Mouse (Mus musculus) heart, postnatal 0 days (tissue): ENCODE results near the gene Gpc5. TPM values are rescaled to one million over a fixed set of nuclear protein-coding genes. Genes with fewer than 3 reads are reported as not detected.

Experiments
- ATAC-seq: fragments of 200-750 bp; cut with Nextera tagmentation; 2 replicates; pipeline ENCODE4 v1.8.0; 2017; ENCODE audit warnings: low read depth, moderate number of reproducible peaks, moderate library complexity; ENCODE audit not compliant: insufficient read depth
- DNase-seq: peaks from one replicate; pipeline ENCODE4 v3.0.0-alpha.2; 2016; ENCODE audit warnings: low spot score
- H3K27ac ChIP-seq: fragments of 300-500 bp; sonication (generic); 2 replicates; pipeline ENCODE4 v1.5.1; 2014; ENCODE audit warnings: low read depth, mild to moderate bottlenecking
- H3K27me3 ChIP-seq: fragments of 300-500 bp; sonication (generic); 2 replicates; pipeline ENCODE4 v1.6.1; 2014; ENCODE audit warnings: low read length, mixed read lengths; ENCODE audit not compliant: control insufficient read depth, insufficient read depth
- H3K36me3 ChIP-seq: fragments of 300-500 bp; sonication (generic); replicated peaks from 2 replicates; pipeline ENCODE4 v1.6.1; 2014; ENCODE audit warnings: low read length, mixed read lengths; ENCODE audit not compliant: control insufficient read depth, insufficient read depth
- H3K4me1 ChIP-seq: fragments of 300-500 bp; sonication (generic); 2 replicates; pipeline ENCODE4 v1.6.1; 2014; ENCODE audit warnings: antibody characterized with exemption; ENCODE audit not compliant: control insufficient read depth, insufficient read depth
- H3K4me2 ChIP-seq: fragments of 300-500 bp; sonication (generic); 2 replicates; pipeline ENCODE4 v1.6.1; 2014; ENCODE audit warnings: low read depth, mild to moderate bottlenecking, low read length, moderate library complexity
- H3K4me3 ChIP-seq: fragments of 300-500 bp; sonication (generic); 2 replicates; pipeline ENCODE4 v1.5.1; 2014; ENCODE audit warnings: low read depth, low read length
- H3K9ac ChIP-seq: fragments of 300-500 bp; sonication (generic); replicated peaks from 2 replicates; pipeline ENCODE4 v1.6.1; 2014; ENCODE audit warnings: low read depth, low read length, mixed read lengths
- H3K9me3 ChIP-seq: fragments of 300-500 bp; sonication (generic); replicated peaks from 2 replicates; pipeline ENCODE4 v1.6.1; 2016; ENCODE audit warnings: low read length; ENCODE audit not compliant: control insufficient read depth
- CTCF ChIP-seq: IDR thresholded peaks from 2 replicates; pipeline ENCODE4 v1.5.1; 2016; ENCODE audit warnings: antibody characterized with exemption, control low read depth, low read depth
- EP300 ChIP-seq: IDR thresholded peaks from 2 replicates; pipeline ENCODE4 v1.6.1; 2016; ENCODE audit warnings: antibody characterized with exemption, low read depth
- WGBS: fragments of 180-500 bp; shearing (Covaris S2); extraction: QIAGEN DNeasy Blood & Tissue Kit; methylation state at CpG from one replicate; pipeline ENCODE4 v1.1.7; 2014; 5-methylcytosine and 5-hydroxymethylcytosine counted together
- microRNA counts: library from miRNA; unstranded; fragments of <30 nt; microRNA quantifications from one replicate; lab custom pipeline; 2015
- microRNA-seq: library from miRNA; unstranded; fragments of <30 nt; microRNA quantifications from one replicate; pipeline ENCODE4, GENCODE M21; 2016
- polyA plus RNA-seq: library from polyadenylated mRNA; unstranded; fragments of >200 nt; fragmentation: Nextera tagmentation; extraction: Ambion mirVana; gene quantifications from 2 replicates; pipeline ENCODE4 v1.2.1, GENCODE M21; 2015
- total RNA-seq: library from RNA; depleted of rRNA; stranded (reverse); fragments of >200 nt; gene quantifications from 2 replicates; pipeline ENCODE4 v1.2.3, GENCODE M21; 2014; ENCODE audit warnings: low replicate concordance

The Gpc5 gene
- total and polyA plus RNA-seq, 2 experiments from 2014 or later = not detected

DNA sequence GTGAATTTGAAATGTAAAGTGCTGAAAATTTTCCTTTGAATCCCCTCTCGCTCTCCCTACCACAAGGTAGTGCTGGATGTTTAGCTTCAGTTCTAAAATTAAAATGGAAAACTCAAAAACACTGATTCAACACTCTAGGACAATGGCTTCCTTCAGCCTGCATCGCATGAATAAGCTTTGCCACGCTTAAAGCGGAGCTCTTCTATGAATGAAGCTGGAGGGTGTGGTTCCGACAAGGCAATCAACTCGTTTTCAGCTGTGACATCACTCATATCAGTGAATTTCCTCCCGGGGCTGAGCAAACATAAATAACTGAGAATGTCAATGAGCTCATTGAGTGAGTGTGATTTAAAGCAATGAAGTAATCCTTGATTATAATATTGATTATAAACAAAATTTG is 1461.3 kb downstream of the Gpc5 start:
- ATAC-seq = no peak
- TF ChIP-seq EP300 = no peak
- TF ChIP-seq CTCF = no peak
- Histone ChIP-seq H3K4me1 (peaks cover 6% of the 10 kb centered on the region; the same call in 1 of the 2 replicates), H3K4me2 (no peak overlapping the region), H3K27ac (no peak overlapping the region), H3K9ac (no peak overlapping the region), H3K4me3 (no peak overlapping the region), H3K27me3 (no peaks in the 10 kb centered on the region), H3K36me3 (no peaks in the 10 kb centered on the region), H3K9me3 (no peaks in the 10 kb centered on the region)
- DNase-seq = no peak
- WGBS = 32% methylated on average over 7 of the region's 7 CpGs

DNA sequence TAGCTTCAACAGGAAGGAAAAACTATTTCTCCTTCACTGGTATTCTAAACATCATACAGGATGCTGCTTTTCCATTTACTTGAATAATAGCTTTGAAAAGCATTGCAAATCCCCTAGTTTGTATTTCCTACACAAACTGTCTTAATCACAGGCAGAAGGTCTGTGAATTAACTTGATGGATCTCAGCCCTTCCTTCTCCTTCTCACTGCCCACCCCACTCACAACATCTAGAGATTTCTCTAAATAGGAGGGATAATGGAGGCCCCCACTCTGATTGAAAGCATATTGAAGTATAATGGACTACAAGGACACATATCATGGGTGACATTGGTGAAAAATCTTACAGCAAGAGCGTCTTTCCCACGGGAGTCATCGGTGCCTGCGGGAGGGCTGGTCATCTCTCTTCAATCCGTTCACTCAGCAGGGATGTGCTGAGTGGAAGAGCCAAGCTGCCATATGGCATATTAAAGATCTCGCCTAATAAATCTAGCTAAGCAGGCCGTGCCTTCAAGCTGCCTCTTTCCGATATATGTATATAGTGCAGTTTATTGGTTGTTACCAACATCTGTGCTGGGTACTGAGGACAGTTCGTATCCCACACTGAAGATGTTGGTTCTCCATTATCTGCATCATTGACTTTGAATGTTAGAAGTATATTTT is 1466.3 kb downstream of the Gpc5 start:
- no peak overlapping the region for H3K4me2 ChIP-seq

DNA sequence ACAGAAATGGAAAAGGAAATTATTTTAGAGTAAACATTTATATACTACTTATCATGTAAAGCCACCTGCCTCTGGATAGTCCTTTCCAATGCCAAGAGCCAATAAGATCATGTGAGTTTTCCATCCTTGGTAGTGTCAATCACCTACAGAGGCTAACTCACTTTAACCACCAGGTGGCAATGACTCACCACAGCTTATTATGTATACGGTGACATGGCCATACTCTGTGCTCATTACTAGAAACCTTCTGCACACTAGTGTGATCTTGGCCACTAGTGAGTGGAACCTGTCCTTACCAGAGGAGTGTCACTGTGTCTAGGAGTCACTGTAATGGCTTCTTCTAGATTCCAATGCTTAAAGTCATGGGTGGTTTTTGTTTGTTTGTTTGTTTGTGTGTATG is 1468.0 kb downstream of the Gpc5 start:
- Histone ChIP-seq H3K4me2 (no peak overlapping the region), H3K4me3 (no peak overlapping the region), H3K27me3 (no peaks in the 10 kb centered on the region), H3K9ac (no peak overlapping the region), H3K9me3 (no peaks in the 10 kb centered on the region), H3K4me1 (no peaks in the 10 kb centered on the region), H3K27ac (no peak overlapping the region), H3K36me3 (no peaks in the 10 kb centered on the region)
- ATAC-seq (no peak), DNase-seq (peak; percentile 10)
- 17% methylated on average over 1 of the region's 1 CpGs for WGBS
- TF ChIP-seq EP300 = no peak
- peak; percentile 71 for TF ChIP-seq CTCF

More for the DNA sequence above, 1466.3 kb downstream of the Gpc5 start:
- ATAC-seq = no peak
- no peaks in the 10 kb centered on the region for H3K27me3 ChIP-seq
- WGBS = 84% methylated on average over 9 of the region's 9 CpGs
- no peaks in the 10 kb centered on the region for H3K9me3 ChIP-seq
- H3K27ac ChIP-seq = no peak overlapping the region
- no peak overlapping the region for H3K4me3 ChIP-seq
- H3K36me3 ChIP-seq = no peaks in the 10 kb centered on the region
- TF ChIP-seq CTCF (no peak), EP300 (no peak)
- H3K4me1 ChIP-seq = no peaks in the 10 kb centered on the region
- DNase-seq = no peak
- no peak overlapping the region for H3K9ac ChIP-seq

MicroRNA genes within 50 kb of the gene (microRNA counts, 519-probe panel; counts per million panel counts)
- 2,436 counts per million, percentile 27 among the panel's probes with 10 or more counts for microRNA mmu-miR-18a (lab: Ali Mortazavi, UCI)
- microRNA mmu-miR-19a (lab: Ali Mortazavi, UCI) = 6,810 counts per million, percentile 82 among the panel's probes with 10 or more counts
- microRNA mmu-miR-19b (lab: Ali Mortazavi, UCI) = 6,694 counts per million, percentile 82 among the panel's probes with 10 or more counts
- microRNA mmu-miR-20a+mmu-miR-20b (lab: Ali Mortazavi, UCI) = 8,085 counts per million, percentile 90 among the panel's probes with 10 or more counts
- microRNA mmu-miR-92a (lab: Ali Mortazavi, UCI) = not detected

Small RNA genes lying within 50 kb of the gene (microRNA-seq; reads per million reads assigned to microRNA genes)
- gene Mir17 (12,928 reads per million, percentile 95 among the genes with 10 or more reads in this experiment), gene Mir18 (1,764 reads per million, percentile 84 among the genes with 10 or more reads in this experiment), gene Mir19a (18.2 reads per million, percentile 36 among the genes with 10 or more reads in this experiment), gene Mir19b-1 (6.8 reads per million, percentile 26 among the genes with 10 or more reads in this experiment), gene Mir20a (5,414 reads per million, percentile 94 among the genes with 10 or more reads in this experiment), gene Mir92-1 (1,626 reads per million, percentile 83 among the genes with 10 or more reads in this experiment)
